Mouse (Mus musculus) liver, postnatal 0 days (tissue): Measurements from ENCODE around the gene Slc34a3. TPM values are rescaled to one million over a fixed set of nuclear protein-coding genes. Genes with fewer than 3 reads are reported as not detected.

ENCODE experiments used
- ATAC-seq: fragments of 200-750 bp; cut with Nextera tagmentation; 2 replicates; pipeline ENCODE4 v1.8.0; 2017; ENCODE audit warnings: mild to moderate bottlenecking, moderate library complexity
- DNase-seq: peaks from one replicate; pipeline ENCODE4 v3.0.0-alpha.2; 2016
- H3K27ac ChIP-seq: fragments of 300-500 bp; sonication (generic); 2 replicates; pipeline ENCODE4 v1.5.1; 2014; ENCODE audit warnings: antibody characterized with exemption, moderate library complexity, mild to moderate bottlenecking, low read depth
- H3K27me3 ChIP-seq: fragments of 300-500 bp; sonication (generic); 2 replicates; pipeline ENCODE4 v1.6.1; 2014; ENCODE audit warnings: low read length, control low read depth, mixed read lengths; ENCODE audit not compliant: insufficient read depth
- H3K36me3 ChIP-seq: fragments of 300-500 bp; sonication (generic); replicated peaks from 2 replicates; pipeline ENCODE4 v1.6.1; 2014; ENCODE audit warnings: mild to moderate bottlenecking, control low read depth, low read length, moderate library complexity, mixed read lengths; ENCODE audit not compliant: insufficient read depth
- H3K4me1 ChIP-seq: fragments of 300-500 bp; sonication (generic); 2 replicates; pipeline ENCODE4 v1.6.1; 2014; ENCODE audit warnings: antibody characterized with exemption, mild to moderate bottlenecking, control low read depth; ENCODE audit not compliant: insufficient read depth
- H3K4me2 ChIP-seq: fragments of 300-500 bp; sonication (generic); 2 replicates; pipeline ENCODE4 v1.6.1; 2014; ENCODE audit warnings: low read depth, mild to moderate bottlenecking, low read length, moderate library complexity, mixed read lengths
- H3K4me3 ChIP-seq: fragments of 300-500 bp; sonication (generic); 2 replicates; pipeline ENCODE4 v1.5.1; 2014; ENCODE audit warnings: low read depth, low read length
- H3K9ac ChIP-seq: fragments of 300-500 bp; sonication (generic); replicated peaks from 2 replicates; pipeline ENCODE4 v1.6.1; 2014; ENCODE audit warnings: mild to moderate bottlenecking, moderate library complexity
- H3K9me3 ChIP-seq: fragments of 300-500 bp; sonication (generic); 2 replicates; pipeline ENCODE4 v1.6.1; 2016; ENCODE audit warnings: mild to moderate bottlenecking, control low read depth, low read length, mixed read lengths
- CTCF ChIP-seq: sonication (generic); IDR thresholded peaks from 2 replicates; pipeline ENCODE4 v1.5.1; 2016; ENCODE audit warnings: antibody characterized with exemption, low read depth
- EP300 ChIP-seq: IDR thresholded peaks from 2 replicates; pipeline ENCODE4 v1.6.1; 2016; ENCODE audit warnings: antibody characterized with exemption, low read depth, mild to moderate bottlenecking
- WGBS: fragments of 180-500 bp; shearing (Covaris S2); extraction: QIAGEN DNeasy Blood & Tissue Kit; methylation state at CpG from one replicate; pipeline ENCODE4 v1.1.7; 2014; ENCODE audit not compliant: insufficient replicate concordance; 5-methylcytosine and 5-hydroxymethylcytosine counted together
- polyA plus RNA-seq: library from polyadenylated mRNA; unstranded; fragments of >200 nt; fragmentation: Nextera tagmentation; extraction: Ambion mirVana; gene quantifications from 2 replicates; pipeline ENCODE4 v1.2.1, GENCODE M21; 2015

Slc34a3 gene
- polyA plus RNA-seq, 1 experiment from 2014 or later = not detected

DNA sequence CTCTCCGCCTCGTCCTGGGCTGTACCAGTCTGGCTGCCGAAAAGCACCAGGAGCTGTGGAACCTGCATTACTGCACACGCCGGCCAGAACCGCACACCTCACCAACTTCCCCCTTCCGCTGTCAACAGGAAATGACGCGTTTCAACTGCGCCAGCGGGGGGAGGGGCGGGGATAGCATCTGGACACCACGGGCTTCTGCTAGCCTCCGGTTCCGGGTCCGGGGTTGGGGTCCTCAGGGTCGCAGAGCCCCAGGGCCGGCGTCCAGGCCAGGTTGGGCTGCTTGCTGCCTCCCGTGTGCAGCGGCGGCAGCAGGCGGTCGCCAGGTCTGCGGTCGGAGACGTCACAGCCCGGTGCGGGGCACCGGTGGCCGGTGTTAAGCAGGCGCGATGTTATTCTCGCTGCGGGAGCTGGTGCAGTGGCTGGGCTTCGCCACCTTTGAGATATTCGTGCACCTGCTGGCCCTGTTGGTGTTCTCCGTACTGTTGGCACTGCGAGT, 21.2 kb upstream of the Slc34a3 start, which contains the start of gene Tmem203:
Gene Tmem203 (plus strand): TSS at position 156 of the 496 bp plus-strand sequence.
- Histone ChIP-seq H3K9ac (peak within 1 kb of the TSS; percentile 88), H3K4me2 (peak within 1 kb of the TSS; percentile 88), H3K27ac (peak within 1 kb of the TSS; percentile 89), H3K9me3 (no peaks in the 10 kb centered on the region), H3K36me3 (peaks cover 13% of the 10 kb centered on the region), H3K27me3 (no peaks in the 10 kb centered on the region), H3K4me3 (peak within 1 kb of the TSS; percentile 88), H3K4me1 (peaks cover 14% of the 10 kb centered on the region)
- ATAC-seq (peak; percentile 93), DNase-seq (peak; percentile 96)
- TF ChIP-seq EP300 (0 out of 2 replicates have a peak, but pooled peaks have one; percentile 37), CTCF (no peak)
- 3% methylated on average over 39 of the region's 39 CpGs for WGBS

DNA sequence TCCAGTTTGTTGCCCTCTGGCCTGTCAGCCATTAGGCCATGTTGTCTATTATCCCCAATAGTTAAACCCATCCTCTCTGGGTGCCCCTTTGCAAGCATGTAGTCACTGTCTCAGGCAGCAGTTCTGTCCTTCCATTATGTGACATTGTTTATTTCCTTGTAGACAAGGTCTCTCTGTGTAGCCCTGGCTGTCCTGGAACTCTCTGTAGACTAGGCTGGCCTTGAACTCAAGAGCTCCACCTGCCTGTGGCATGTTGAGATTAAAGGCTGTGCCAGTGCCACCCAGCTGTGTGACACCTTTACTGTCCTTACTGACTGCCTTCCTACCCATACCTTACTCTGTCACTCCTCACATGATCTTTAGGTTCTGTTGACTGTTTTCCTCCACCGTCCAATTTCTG, 18.2 kb upstream of the Slc34a3 start:
- no peak for DNase-seq
- 70% methylated on average over 1 of the region's 1 CpGs for WGBS

GRCm38 (mm10) chr2:25246183-25247072, 12.3 kb upstream of the Slc34a3 start, which contains the start of gene AL732309.1:
AL732309.1 (minus strand) TSS chr2:25246863.
- 85% methylated on average over 10 of the region's 10 CpGs for WGBS
- Histone ChIP-seq H3K9me3 (no peaks in the 10 kb centered on the region), H3K27me3 (peaks cover 20% of the 10 kb centered on the region), H3K4me3 (no peak within 1 kb of the TSS), H3K4me2 (no peak within 1 kb of the TSS), H3K9ac (no peak within 1 kb of the TSS), H3K27ac (no peak within 1 kb of the TSS), H3K36me3 (peaks cover 24% of the 10 kb centered on the region), H3K4me1 (peaks cover 11% of the 10 kb centered on the region)
- no peak for ATAC-seq
- TF ChIP-seq EP300 (no peak), CTCF (no peak)
- DNase-seq = no peak

More for the DNA sequence above, 18.2 kb upstream of the Slc34a3 start:
- Histone ChIP-seq H3K9me3 (no peaks in the 10 kb centered on the region), H3K27me3 (no peaks in the 10 kb centered on the region), H3K36me3 (peaks cover 33% of the 10 kb centered on the region), H3K4me3 (no peak overlapping the region), H3K9ac (no peak overlapping the region), H3K4me2 (no peak overlapping the region), H3K4me1 (peaks cover 14% of the 10 kb centered on the region), H3K27ac (no peak overlapping the region)
- peak; percentile 61 for TF ChIP-seq CTCF
- TF ChIP-seq EP300 = no peak
- ATAC-seq = no peak

DNA sequence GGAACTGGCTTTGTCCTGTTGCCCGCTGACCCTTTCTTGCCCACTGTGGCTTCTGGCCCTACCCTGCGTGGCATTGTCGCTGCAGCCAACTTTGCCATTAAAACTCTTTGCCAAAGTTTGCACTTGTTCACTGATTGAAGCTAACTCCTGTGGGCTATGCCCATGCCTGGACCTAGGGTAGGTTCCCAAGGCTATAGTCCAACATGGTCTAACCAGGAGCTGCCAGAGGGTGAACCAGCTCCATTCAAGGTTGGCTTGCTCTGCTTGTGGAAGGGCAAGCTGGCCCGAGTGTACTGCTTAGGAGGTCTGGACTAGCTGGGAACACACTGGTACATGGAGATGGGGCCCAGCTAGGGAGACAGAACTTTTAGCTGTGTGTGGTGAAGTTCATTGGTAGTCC, 10.0 kb upstream of the Slc34a3 start:
- Histone ChIP-seq H3K9ac (no peak overlapping the region), H3K4me2 (no peak overlapping the region), H3K4me3 (no peak overlapping the region), H3K9me3 (no peaks in the 10 kb centered on the region), H3K36me3 (peaks cover 19% of the 10 kb centered on the region), H3K4me1 (peaks cover 23% of the 10 kb centered on the region), H3K27ac (no peak overlapping the region), H3K27me3 (peaks cover 26% of the 10 kb centered on the region)
- no peak for DNase-seq
- 88% methylated on average over 4 of the region's 4 CpGs for whole genome bisulfite sequencing
- TF ChIP-seq CTCF (no peak), EP300 (no peak)
- ATAC-seq = no peak

GRCm38 (mm10) chr2:25243342-25243741, 9.2 kb upstream of the Slc34a3 start:
- WGBS = 76% methylated on average over 8 of the region's 8 CpGs
- no peak overlapping the region for H3K4me3 ChIP-seq
- H3K27me3 ChIP-seq = peaks cover 26% of the 10 kb centered on the region
- H3K4me1 ChIP-seq = peaks cover 23% of the 10 kb centered on the region
- H3K27ac ChIP-seq = no peak overlapping the region
- no peak for TF ChIP-seq EP300
- no peak for TF ChIP-seq CTCF
- peaks cover 12% of the 10 kb centered on the region; the same call in 1 of the 2 replicates for H3K36me3 ChIP-seq
- no peaks in the 10 kb centered on the region for H3K9me3 ChIP-seq
- no peak overlapping the region for H3K9ac ChIP-seq
- no peak overlapping the region for H3K4me2 ChIP-seq
- no peak for DNase-seq
- no peak for ATAC-seq

DNA sequence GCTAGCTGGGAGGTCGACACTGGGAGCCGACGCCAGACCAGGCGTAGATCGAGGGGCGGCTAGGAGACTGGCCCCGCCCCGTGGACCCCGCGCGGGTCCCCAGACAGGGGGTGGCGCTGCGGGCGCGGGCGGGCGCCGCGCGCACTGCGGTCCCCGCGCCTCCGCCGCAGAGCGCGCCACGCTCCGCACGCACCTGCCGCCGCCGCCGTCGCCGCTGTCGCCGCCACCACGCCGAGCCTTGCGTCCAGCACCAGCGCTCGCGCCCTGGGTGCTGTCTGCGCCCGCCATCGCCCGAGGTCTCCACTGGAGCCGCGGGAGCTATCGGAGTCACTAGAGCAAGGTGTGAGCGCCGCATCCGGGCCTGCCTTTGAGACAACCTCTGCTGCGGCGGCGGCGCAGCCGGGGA, 7.9 kb upstream of the Slc34a3 start, which contains the start of the genes Rnf208 and Cysrt1:
Gene Rnf208 (plus strand): TSS at position 155 of the 406 bp plus-strand sequence.
Gene Cysrt1 (minus strand): TSS at position 352 of the 406 bp plus-strand sequence.
- no peaks in the 10 kb centered on the region for H3K9me3 ChIP-seq
- H3K4me3 ChIP-seq = peak within 1 kb of the TSS; percentile 47
- H3K9ac ChIP-seq = no peak within 1 kb of the TSS; the same call in 1 of the 2 replicates
- no peak for TF ChIP-seq CTCF
- no peak for TF ChIP-seq EP300
- no peak within 1 kb of the TSS for H3K27ac ChIP-seq
- peak within 1 kb of the TSS; percentile 78 for H3K4me2 ChIP-seq
- 2% methylated on average over 26 of the region's 59 CpGs for WGBS
- DNase-seq (no peak), ATAC-seq (no peak)
- H3K36me3 ChIP-seq = 0 out of 2 replicates have a peak, but pooled peaks cover under 1% of the 10 kb centered on the region
- peaks cover 23% of the 10 kb centered on the region for H3K4me1 ChIP-seq
- peaks cover 26% of the 10 kb centered on the region for H3K27me3 ChIP-seq
